Mouse (Mus musculus) liver, embryonic 13.5 days (tissue): ENCODE measurements around the gene Lgi1. TPM values are rescaled to one million over a fixed set of nuclear protein-coding genes. Genes with fewer than 3 reads are reported as not detected.

Experiments used
- ATAC-seq: fragments of 200-750 bp; cut with Nextera tagmentation; 2 replicates; pipeline ENCODE4 v1.8.0; 2017; ENCODE audit warnings: low read depth, mild to moderate bottlenecking, moderate number of reproducible peaks, moderate library complexity
- DNase-seq: peaks from one replicate; pipeline ENCODE4 v3.0.0; 2022
- H3K27ac ChIP-seq: fragments of 300-500 bp; sonication (generic); 2 replicates; pipeline ENCODE4 v1.5.1; 2015; ENCODE audit warnings: moderate library complexity, mild to moderate bottlenecking, inconsistent platforms
- H3K27me3 ChIP-seq: fragments of 300-500 bp; sonication (generic); 2 replicates; pipeline ENCODE4 v1.6.1; 2015; ENCODE audit warnings: mild to moderate bottlenecking, inconsistent platforms
- H3K36me3 ChIP-seq: fragments of 300-500 bp; sonication (generic); 2 replicates; pipeline ENCODE4 v1.6.1; 2015; ENCODE audit warnings: mild to moderate bottlenecking, inconsistent platforms
- H3K4me1 ChIP-seq: fragments of 300-500 bp; sonication (generic); replicated peaks from 2 replicates; pipeline ENCODE4 v1.6.1; 2015; ENCODE audit warnings: inconsistent platforms
- H3K4me2 ChIP-seq: fragments of 300-500 bp; sonication (generic); 2 replicates; pipeline ENCODE4 v1.6.1; 2015; ENCODE audit warnings: inconsistent platforms, mild to moderate bottlenecking, moderate library complexity
- H3K4me3 ChIP-seq: fragments of 300-500 bp; sonication (generic); replicated peaks from 2 replicates; pipeline ENCODE4 v1.5.1; 2015; ENCODE audit warnings: mild to moderate bottlenecking, inconsistent platforms
- H3K9ac ChIP-seq: fragments of 300-500 bp; sonication (generic); 2 replicates; pipeline ENCODE4 v1.6.1; 2015; ENCODE audit warnings: mild to moderate bottlenecking, inconsistent platforms
- H3K9me3 ChIP-seq: fragments of 300-500 bp; sonication (generic); replicated peaks from 2 replicates; pipeline ENCODE4 v1.6.1; 2016; ENCODE audit warnings: inconsistent platforms
- WGBS: fragments of 180-500 bp; shearing (Covaris S2); methylation state at CpG from one replicate; pipeline ENCODE4 v1.1.7; 2015; ENCODE audit not compliant: insufficient replicate concordance; 5-methylcytosine and 5-hydroxymethylcytosine counted together
- polyA plus RNA-seq: library from polyadenylated mRNA; unstranded; fragments of >200 nt; fragmentation: Nextera tagmentation; extraction: Ambion mirVana; gene quantifications from 2 replicates; pipeline ENCODE4 v1.2.1, GENCODE M21; 2015

Lgi1 gene
- polyA plus RNA-seq, 1 experiment from 2014 or later, result 0.13 TPM

DNA sequence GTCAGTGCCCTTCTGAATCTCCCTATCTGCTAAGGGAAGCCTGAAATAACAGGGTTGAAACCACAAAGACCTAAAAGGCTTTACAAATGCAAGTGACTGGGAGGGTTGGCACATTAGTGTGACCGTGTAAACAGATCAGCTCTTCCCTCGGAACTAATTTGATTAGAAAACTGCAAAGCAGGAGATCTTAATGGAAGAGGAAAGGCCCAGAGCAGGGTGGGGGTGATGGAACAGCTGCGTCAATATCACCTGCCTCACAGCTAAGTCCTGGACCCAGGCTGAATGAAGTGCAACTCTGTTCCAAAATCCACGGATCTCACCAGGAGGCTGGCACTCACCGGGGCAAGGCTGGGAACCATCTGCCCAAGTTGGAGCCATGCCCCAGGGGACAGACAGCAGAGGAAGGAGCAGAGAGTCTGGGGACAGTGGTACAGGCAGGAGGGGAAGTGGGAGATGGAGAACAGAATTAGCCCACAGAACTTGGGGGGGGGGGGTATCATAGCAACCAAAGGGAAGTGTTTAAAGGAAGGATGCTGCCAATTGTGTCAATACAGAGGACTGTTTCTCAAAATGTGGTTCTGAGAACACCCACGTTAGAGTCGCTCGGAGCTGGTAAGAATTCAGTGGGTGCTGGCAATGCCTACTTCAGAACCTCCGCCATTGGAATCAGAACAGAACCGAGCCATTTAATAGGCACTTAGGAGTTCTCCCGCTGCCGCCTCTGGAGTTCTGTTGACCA lies 26.0 kb upstream of the Lgi1 start:
- Histone ChIP-seq H3K36me3 (no peaks in the 10 kb centered on the region), H3K27me3 (no peaks in the 10 kb centered on the region), H3K4me2 (no peak overlapping the region), H3K27ac (no peak overlapping the region), H3K9ac (no peak overlapping the region), H3K4me3 (no peak overlapping the region), H3K9me3 (no peaks in the 10 kb centered on the region), H3K4me1 (no peaks in the 10 kb centered on the region; the same call in 1 of the 2 replicates)
- DNase-seq (no peak), ATAC-seq (no peak)
- 47% methylated on average over 12 of the region's 12 CpGs for WGBS

DNA sequence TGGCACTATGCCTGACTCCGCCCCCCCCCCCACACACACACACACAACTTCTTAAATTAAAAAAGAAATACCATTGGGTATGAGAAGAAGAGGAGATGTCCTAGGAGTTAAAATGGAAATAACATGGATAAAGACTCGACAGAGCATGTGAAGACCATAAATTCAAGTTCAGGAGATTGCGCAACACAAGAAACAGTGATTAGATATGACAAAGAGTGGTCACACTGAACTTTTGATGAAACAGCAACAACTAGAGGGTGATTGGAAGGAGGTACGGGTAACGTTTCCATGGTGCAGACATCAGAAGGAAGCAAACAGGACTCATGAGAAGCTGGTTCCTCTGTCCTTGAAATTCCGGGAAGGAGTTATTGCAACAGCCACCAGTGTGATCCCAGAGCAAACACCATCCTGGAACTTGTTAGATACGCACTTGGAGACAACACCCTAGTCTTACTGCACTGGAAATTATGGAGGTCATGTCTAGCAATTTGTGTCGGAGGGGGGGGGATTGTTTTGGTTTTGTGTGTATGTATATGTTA lies 22.0 kb upstream of the Lgi1 start:
- Histone ChIP-seq H3K4me3 (no peak overlapping the region), H3K9ac (no peak overlapping the region), H3K27ac (no peak overlapping the region), H3K9me3 (no peaks in the 10 kb centered on the region), H3K27me3 (no peaks in the 10 kb centered on the region), H3K4me2 (no peak overlapping the region), H3K4me1 (no peaks in the 10 kb centered on the region; the same call in 1 of the 2 replicates), H3K36me3 (no peaks in the 10 kb centered on the region)
- DNase-seq (no peak), ATAC-seq (no peak)
- 60% methylated on average over 8 of the region's 8 CpGs for WGBS

- WGBS, result 60% methylated on average over 8 of the region's 8 CpGs
- DNase-seq, result no peak
- no peak for ATAC-seq
Observed at GRCm38 (mm10) chr19:38244748-38245147, 19.6 kb upstream of the Lgi1 start.

GRCm38 (mm10) chr19:38245361-38246176 lies 18.8 kb upstream of the Lgi1 start:
- no peak for DNase-seq
- Histone ChIP-seq H3K4me2 (no peak overlapping the region), H3K9me3 (no peaks in the 10 kb centered on the region), H3K27ac (no peak overlapping the region), H3K36me3 (no peaks in the 10 kb centered on the region), H3K4me3 (no peak overlapping the region), H3K9ac (no peak overlapping the region), H3K27me3 (no peaks in the 10 kb centered on the region), H3K4me1 (no peaks in the 10 kb centered on the region; the same call in 1 of the 2 replicates)
- ATAC-seq, result no peak
- WGBS, result 60% methylated on average over 10 of the region's 10 CpGs

More at GRCm38 (mm10) chr19:38244748-38245147, 19.6 kb upstream of the Lgi1 start:
- no peaks in the 10 kb centered on the region for H3K4me1 ChIP-seq
- no peaks in the 10 kb centered on the region for H3K9me3 ChIP-seq
- no peaks in the 10 kb centered on the region for H3K36me3 ChIP-seq
- H3K27ac ChIP-seq, result no peak overlapping the region
- H3K9ac ChIP-seq, result no peak overlapping the region
- no peaks in the 10 kb centered on the region for H3K27me3 ChIP-seq
- no peak overlapping the region for H3K4me2 ChIP-seq
- H3K4me3 ChIP-seq, result no peak overlapping the region

- H3K27me3 ChIP-seq, result no peaks in the 10 kb centered on the region
- no peak overlapping the region for H3K27ac ChIP-seq
- no peaks in the 10 kb centered on the region for H3K9me3 ChIP-seq
- no peak for ATAC-seq
- no peak overlapping the region for H3K4me2 ChIP-seq
- no peak overlapping the region for H3K9ac ChIP-seq
- DNase-seq, result no peak
- no peak overlapping the region for H3K4me3 ChIP-seq
- WGBS, result 64% methylated on average over 7 of the region's 7 CpGs
- no peaks in the 10 kb centered on the region; the same call in 1 of the 2 replicates for H3K4me1 ChIP-seq
- H3K36me3 ChIP-seq, result no peaks in the 10 kb centered on the region
Observed at GRCm38 (mm10) chr19:38246177-38246622, 18.1 kb upstream of the Lgi1 start.

DNA sequence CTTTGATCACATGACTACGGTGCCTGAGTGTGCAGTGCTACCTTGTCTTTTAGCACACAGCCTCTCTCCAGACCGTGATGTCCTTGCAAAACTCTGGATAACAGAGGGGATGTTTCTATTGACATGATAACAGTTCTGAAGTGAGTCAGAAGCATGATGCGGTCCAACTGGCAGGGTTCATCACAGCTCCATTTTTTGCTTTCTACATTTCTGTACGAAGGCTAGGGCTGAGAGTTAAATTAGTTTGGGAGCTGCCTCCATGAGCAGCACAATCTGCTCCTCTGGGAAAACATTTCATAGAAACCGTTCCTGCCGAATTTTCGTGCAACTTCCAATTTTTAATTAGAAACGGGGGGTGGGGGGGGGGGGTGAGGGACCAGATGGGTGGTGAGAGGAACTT lies 14.7 kb upstream of the Lgi1 start:
- Histone ChIP-seq H3K27ac (no peak overlapping the region), H3K27me3 (no peaks in the 10 kb centered on the region), H3K4me3 (no peak overlapping the region), H3K9ac (no peak overlapping the region), H3K4me1 (no peaks in the 10 kb centered on the region; the same call in 1 of the 2 replicates), H3K4me2 (no peak overlapping the region), H3K9me3 (no peaks in the 10 kb centered on the region), H3K36me3 (no peaks in the 10 kb centered on the region)
- no peak for ATAC-seq
- DNase-seq, result no peak
- 58% methylated on average over 8 of the region's 8 CpGs for WGBS

DNA sequence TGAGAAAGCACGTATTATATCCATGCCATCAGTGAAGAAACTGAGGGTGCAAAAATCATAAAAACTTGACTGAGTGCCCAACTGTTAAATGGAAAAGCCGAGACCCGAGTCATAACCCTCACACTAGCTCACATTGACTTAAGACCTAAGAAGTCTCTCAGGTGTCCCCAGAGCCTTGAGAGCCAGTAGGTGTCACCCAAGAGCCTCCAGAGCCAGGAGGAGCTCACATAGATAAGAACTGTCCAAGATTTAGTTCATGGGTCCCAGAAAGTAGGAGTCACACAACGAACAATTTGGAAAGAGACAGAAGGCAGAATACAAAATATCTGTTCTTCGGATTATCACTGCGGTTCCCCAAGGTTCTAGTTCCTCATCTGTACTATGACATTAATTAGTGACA lies 10.5 kb upstream of the Lgi1 start:
- Histone ChIP-seq H3K9ac (no peak overlapping the region), H3K27me3 (no peaks in the 10 kb centered on the region), H3K9me3 (no peaks in the 10 kb centered on the region), H3K4me3 (no peak overlapping the region), H3K36me3 (no peaks in the 10 kb centered on the region), H3K4me2 (no peak overlapping the region), H3K4me1 (no peaks in the 10 kb centered on the region; the same call in 1 of the 2 replicates), H3K27ac (no peak overlapping the region)
- no peak for ATAC-seq
- 49% methylated on average over 6 of the region's 6 CpGs for WGBS
- DNase-seq, result no peak

DNA sequence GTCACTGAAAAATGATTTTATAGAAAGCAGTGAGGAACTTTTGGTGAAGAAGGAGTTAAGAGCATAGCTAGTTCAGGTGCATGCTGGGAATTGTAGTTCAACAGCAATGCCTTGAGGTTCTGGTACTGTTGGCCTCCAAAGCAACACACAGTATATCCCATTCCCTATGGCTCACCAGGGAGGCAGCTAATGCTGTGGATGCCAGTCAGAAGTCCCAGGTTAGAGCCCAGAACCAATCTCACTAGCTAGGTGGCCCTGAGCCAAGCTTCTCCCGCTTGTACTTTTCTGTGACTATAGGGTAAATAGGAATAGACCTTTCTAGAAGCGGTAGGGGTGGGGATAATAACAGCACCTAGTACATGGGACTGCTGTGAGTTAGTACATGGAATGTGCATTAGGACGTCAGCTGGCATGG lies 5.7 kb upstream of the Lgi1 start:
- no peak overlapping the region for H3K9ac ChIP-seq
- H3K27me3 ChIP-seq, result peaks cover 5% of the 10 kb centered on the region
- ATAC-seq (no peak), DNase-seq (no peak)
- H3K27ac ChIP-seq, result no peak overlapping the region
- no peaks in the 10 kb centered on the region for H3K36me3 ChIP-seq
- no peaks in the 10 kb centered on the region for H3K9me3 ChIP-seq
- no peak overlapping the region for H3K4me3 ChIP-seq
- no peaks in the 10 kb centered on the region for H3K4me1 ChIP-seq
- WGBS, result 66% methylated on average over 3 of the region's 3 CpGs
- H3K4me2 ChIP-seq, result no peak overlapping the region

DNA sequence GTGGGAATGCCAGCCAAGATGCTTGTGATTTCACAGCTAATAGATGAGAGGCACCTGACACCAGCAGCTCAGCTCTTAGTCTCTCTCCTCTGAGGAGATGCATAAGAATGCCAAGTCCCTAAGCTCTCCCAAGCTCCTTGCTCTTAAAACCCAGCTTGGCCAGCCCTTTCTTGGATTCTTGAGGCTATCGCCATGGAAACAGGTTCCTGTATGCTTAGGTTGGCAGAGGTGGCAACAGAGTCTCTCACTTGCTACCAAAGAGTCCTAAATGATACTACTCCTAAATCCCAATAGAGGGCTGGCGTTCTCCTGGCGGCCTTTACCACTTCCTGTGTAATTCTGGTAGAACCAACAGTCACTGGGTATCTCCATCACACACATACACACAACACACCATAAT lies 4.9 kb upstream of the Lgi1 start:
- no peaks in the 10 kb centered on the region for H3K9me3 ChIP-seq
- 51% methylated on average over 3 of the region's 3 CpGs for WGBS
- no peaks in the 10 kb centered on the region for H3K4me1 ChIP-seq
- H3K36me3 ChIP-seq, result no peaks in the 10 kb centered on the region
- peaks cover 10% of the 10 kb centered on the region for H3K27me3 ChIP-seq
- no peak overlapping the region for H3K27ac ChIP-seq
- DNase-seq (no peak), ATAC-seq (no peak)
- no peak overlapping the region for H3K4me2 ChIP-seq
- H3K4me3 ChIP-seq, result no peak overlapping the region
- no peak overlapping the region for H3K9ac ChIP-seq

GRCm38 (mm10) chr19:38260346-38260745 lies 4.0 kb upstream of the Lgi1 start:
- Histone ChIP-seq H3K9ac (no peak overlapping the region), H3K4me1 (no peaks in the 10 kb centered on the region), H3K27me3 (peaks cover 14% of the 10 kb centered on the region), H3K27ac (no peak overlapping the region), H3K4me3 (no peak overlapping the region), H3K4me2 (no peak overlapping the region), H3K36me3 (no peaks in the 10 kb centered on the region), H3K9me3 (no peaks in the 10 kb centered on the region)
- WGBS, result 41% methylated on average over 4 of the region's 4 CpGs
- DNase-seq (no peak), ATAC-seq (no peak)

GRCm38 (mm10) chr19:38261351-38261750 lies 3.0 kb upstream of the Lgi1 start:
- no peaks in the 10 kb centered on the region for H3K36me3 ChIP-seq

More at GRCm38 (mm10) chr19:38261351-38261750, 3.0 kb upstream of the Lgi1 start:
- 65% methylated on average over 5 of the region's 5 CpGs for WGBS
- no peaks in the 10 kb centered on the region for H3K9me3 ChIP-seq
- no peak overlapping the region for H3K27ac ChIP-seq
- no peak for DNase-seq
- no peak for ATAC-seq
- no peak overlapping the region for H3K9ac ChIP-seq
- H3K27me3 ChIP-seq, result peaks cover 14% of the 10 kb centered on the region
- no peaks in the 10 kb centered on the region for H3K4me1 ChIP-seq
- H3K4me2 ChIP-seq, result no peak overlapping the region
- no peak overlapping the region for H3K4me3 ChIP-seq
